Mouse (Mus musculus) large intestine, adult 2 months (tissue): Measurements from ENCODE around the gene Lst1. TPM values are rescaled to one million over a fixed set of nuclear protein-coding genes. Genes with fewer than 3 reads are reported as not detected.
"Not testable (repeated sequence)": the region's sequence is repeated elsewhere in the genome, so short reads cannot be mapped to it uniquely, and the experiment has no call there.

Source experiments
- DNase-seq: peaks from one replicate; pipeline ENCODE4 v3.0.0-alpha.2; 2012; ENCODE audit warnings: low read depth, low spot score
- WGBS: fragments of 180-500 bp; shearing (Covaris S2); methylation state at CpG from one replicate; pipeline ENCODE4 v1.1.7; 2018; 5-methylcytosine and 5-hydroxymethylcytosine counted together
- polyA plus RNA-seq: library from polyadenylated mRNA; depleted of rRNA; stranded (reverse); fragments of >200 nt; gene quantifications from 2 replicates; pipeline ENCODE4 v1.2.3, GENCODE M21; 2012; rRNA removed

Lst1 gene
- polyA plus RNA-seq = 25.5 and 32.1 TPM in 2 replicates

DNA sequence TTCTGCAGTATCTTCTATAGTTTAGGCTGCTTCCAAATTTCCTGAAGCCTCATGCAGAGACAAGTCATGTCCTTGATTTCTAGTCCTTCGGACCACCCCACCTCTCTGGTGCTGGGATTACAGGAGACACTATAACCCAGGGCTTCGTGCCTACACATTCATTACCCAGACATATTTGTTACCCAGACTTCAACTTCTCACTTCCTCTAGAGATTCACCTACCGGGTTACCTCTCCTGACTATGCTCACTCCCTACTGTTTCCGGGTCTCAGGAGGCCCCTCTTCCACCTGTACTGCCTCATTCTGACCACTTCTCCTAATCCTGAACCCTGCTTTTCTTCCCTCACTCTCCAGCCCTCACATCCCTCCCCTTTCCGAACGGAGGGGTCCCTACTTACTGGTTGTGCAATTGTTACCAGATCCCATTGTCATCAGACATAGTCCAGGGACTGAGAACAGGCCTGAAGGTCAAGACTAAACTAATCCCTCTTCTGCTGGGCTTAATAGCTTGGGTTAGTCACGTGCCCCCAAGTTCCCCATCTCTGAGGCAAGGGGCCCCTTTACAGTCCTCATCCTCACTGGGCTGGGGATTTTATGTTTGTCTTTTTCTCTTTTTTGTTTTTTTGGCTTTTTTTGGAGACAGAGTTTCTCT is at the start of gene Lst1:
TSS of gene Lst1 (minus strand) at position 481 of the 652 bp plus-strand sequence.
- no peak for DNase-seq
- 71% methylated on average over 7 of the region's 7 CpGs for WGBS

DNA sequence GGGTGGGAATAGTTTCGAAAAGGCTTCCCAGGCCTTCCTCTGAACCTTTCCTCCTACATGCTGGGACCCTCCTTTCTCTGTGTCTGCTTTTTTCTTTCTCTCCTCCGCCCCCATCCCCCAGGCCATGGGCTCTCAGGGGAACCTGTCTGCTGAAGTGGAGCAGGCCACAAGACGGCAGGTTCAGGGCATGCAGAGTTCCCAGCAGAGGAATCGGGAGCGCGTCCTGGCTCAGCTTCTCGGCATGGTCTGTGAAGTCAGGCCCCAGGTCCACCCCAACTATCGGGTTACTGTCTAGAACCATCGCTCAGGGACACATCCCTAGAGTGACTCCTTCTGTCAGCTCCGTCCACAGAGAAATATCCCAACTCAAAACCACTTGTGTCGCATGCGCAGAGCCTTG is 49.3 kb upstream of the Lst1 start:
- DNase-seq = no peak
- WGBS = 95% methylated on average over 12 of the region's 12 CpGs

DNA sequence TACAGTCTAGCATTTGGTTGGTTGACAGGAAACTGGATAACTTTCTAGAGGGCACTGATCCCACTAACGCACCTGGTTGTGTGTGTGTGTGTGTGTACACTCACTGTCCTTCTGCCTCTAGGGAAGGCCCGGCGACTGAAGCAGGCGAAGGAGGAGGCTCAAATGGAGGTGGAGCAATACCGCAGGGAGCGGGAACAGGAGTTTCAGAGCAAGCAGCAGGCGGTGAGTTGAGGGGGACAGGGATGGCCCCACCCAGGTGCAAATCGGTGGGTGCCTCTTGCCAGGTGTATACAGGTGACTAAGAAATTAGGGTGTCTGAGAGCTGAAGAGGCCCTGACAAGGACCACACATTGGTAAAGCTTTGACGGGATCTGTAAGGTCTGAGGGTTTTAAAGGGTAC is 48.8 kb upstream of the Lst1 start:
- WGBS = 86% methylated on average over 9 of the region's 9 CpGs
- DNase-seq = no peak

DNA sequence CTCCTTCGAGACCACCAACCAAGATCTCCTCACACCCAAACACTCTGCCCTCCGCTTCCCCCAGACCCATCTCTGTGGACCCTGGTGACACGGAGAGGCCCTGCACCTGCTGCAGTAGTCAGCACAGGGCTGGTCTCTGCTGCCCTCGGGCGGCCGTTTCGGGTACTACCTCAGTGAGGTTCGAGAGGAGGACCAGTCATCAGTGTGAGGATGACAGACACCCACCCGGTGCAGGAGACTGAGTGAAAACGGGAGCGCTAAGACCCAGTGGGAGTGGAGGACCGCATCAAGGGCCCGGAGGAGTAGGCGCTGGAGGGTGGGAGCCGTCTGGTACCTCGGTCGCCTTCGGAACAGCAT is 48.1 kb upstream of the Lst1 start:
- peak; percentile 76 for DNase-seq
- 2% methylated on average over 18 of the region's 18 CpGs for WGBS

DNA sequence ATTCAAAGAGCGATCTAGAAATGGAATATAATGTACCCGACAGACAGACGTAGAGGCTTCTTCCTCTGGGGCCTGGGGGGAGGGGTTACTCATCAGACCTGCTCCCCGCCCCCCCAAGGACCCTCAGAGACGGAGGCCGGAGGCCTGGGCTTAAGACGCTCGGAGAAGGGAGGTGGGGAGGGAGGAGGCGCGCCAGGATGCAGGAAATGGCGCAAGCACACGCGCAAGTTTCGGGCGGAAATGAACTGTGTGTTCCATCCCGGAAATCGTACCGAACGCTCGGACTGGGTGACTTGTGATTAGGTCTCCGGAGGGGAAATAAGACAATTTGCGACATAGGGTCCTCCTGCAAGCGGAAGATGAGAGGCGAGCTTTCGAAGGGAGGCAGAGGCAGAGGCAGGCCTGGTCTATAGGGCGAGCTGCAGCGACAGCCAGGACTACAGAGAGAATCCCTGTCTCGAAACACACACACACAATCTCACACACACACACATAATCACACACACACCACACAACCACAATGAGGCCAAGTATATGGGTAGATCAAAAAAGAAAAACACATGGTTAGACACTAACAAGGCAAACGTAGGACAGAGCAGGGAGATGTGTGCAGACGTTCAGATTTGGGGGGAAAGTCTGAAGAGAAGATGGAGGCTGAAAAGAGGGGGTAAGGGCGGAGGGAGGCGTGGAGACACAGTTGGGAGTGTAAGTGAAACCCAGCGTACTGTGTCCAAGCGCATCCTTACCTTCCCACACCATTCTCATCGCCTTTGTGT is 47.6 kb upstream of the Lst1 start, which contains the start of gene Nfkbil1:
TSS of gene Nfkbil1 (minus strand) at position 179 of the 776 bp plus-strand sequence.
- WGBS = under 1% methylated on average over 35 of the region's 35 CpGs
- peak; percentile 88 for DNase-seq

DNA sequence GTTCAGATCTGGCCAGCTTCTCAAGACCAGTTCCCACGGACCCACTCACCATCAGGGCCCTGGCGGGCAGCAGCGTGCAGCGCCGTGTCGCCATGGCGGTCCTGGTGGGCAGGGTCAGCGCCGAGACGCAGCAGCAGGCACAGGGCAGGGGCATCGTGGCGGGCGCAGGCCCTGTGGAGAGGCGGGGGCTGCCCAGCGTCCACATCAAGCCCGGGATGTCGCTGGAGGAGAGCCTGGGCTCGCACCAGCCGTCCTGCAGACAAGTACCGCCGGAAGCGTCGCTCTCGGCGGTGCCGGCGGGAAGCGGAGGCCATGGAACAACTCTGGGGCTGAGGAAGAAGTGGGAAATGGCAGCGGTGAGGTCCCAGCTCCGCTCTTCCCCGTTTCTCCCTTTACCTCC is 46.7 kb upstream of the Lst1 start:
- no peak for DNase-seq
- WGBS = 2% methylated on average over 31 of the region's 31 CpGs

DNA sequence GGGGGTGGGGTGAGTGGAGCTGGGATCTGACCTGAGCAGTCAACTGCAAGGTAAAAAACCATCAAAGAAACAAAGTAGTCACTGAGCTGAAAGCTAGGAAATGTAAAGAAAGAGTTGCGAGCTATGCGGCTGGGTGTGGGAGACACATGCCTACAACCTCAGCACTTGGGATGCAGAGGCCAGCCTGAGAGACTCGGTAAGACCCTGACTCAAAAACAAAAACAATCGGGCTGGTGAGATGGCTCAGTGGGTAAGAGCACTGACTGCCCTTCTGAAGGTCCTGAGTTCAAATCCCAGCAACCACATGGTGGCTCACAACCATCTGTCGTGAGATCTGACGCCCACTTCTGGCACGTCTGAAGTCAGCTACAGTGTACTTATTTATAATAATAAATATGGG is 45.9 kb upstream of the Lst1 start:
- WGBS = 38% methylated on average over 7 of the region's 7 CpGs
- not testable (repeated sequence) for DNase-seq

DNA sequence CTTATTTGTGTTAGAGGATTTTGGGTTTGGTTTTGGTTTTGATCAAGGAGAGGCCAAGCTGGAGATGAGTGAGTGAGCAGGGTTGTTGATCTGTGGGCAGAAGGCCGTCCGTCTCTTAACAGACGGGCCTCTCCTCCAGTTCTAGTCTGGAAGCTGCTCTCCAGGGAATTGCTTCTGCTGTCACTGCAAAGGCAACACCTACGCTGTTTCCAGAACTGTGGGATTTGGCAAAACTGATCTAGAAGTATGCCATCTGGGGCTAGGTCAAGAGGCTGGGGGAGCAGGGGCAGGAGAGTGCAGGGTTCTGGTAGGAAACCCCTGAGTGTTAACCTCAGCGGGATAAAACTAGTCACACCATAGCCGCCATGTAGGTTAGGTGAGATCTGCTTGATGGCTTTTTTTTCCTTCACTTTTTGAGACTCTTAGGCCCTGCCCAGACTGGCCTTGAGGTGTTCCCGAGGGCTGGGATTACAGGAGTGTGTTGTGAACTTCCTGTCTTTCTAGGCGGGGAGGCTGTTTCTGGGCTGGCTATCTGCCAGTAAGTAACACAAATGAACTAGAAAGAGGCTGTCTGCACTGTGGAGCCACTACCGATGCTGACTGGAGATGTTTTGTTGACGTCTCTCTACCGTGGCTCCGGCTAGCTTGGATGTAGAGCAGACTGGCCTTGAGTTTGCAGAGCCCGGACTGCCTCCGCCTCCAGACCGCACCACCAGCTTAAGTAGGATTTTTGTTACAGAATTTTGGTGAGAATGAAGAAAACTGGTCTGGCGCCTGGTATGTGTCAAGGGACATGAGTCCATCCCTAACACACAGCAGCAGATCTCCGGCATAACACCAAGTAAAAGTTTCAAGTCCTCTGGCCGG is 45.1 kb upstream of the Lst1 start, which contains the start of gene Atp6v1g2:
TSS of gene Atp6v1g2 (plus strand) at position 547 of the 867 bp plus-strand sequence.
- no peak for DNase-seq
- 15% methylated on average over 18 of the region's 18 CpGs for WGBS

DNA sequence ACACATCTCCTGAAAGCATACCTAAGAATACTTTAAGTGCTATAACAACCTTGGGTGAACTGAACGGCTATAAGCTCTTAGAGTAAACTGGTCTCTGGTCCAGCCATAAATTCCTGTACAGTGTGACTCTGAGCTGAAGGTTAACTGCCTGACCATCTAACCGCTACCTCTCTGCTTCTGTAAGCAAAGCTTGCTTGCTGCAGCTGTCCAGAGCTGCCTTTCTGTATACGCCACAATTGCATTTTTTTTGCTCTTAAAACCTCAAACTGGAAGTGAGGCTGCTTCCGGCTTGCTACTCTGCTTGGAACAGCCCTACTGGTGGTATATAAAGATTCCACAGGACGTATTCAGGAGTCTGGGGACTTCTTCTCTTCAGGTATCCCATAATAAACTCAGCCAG is 44.4 kb upstream of the Lst1 start:
- DNase-seq = no peak
- 54% methylated on average over 5 of the region's 5 CpGs for WGBS

DNA sequence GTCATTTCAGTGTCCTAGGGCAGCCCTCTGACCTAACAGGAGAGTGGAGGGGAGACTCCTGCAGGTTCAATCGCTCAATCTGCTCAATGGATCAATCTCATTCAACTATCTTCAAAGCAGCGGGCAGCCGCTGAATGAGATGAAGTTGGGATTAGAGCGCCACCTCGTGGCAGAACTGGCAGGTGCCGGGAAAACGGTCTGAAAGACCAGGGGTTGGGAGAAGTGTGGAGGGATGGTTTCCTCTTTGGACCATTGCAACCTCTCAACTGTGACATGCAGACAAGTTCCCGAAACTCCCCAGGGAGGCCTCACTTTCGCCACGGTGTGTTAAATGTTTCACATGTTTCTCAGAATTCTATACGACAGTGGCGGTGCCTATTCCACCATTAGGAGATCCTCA is 43.8 kb upstream of the Lst1 start:
- WGBS = 12% methylated on average over 12 of the region's 12 CpGs
- DNase-seq = no peak

DNA sequence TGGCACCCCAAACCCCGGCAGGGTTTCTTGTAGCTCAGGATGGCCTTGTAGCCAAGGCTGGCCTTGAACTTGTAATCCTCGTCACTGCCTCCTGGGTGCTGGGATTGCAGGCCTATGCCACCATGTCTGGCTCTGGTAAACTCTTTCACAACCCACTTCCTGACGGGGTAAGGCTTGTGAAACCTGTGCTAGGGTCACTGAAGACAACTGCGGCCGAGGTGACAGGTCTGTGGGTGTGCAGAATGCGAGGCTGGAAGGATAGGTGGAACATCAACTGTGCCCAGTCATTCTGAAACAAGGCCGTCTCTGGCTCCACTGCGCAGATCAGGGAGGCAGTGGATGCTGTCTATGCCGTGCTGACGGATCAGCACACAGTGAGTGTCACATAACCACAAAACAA is 42.8 kb upstream of the Lst1 start:
- DNase-seq = no peak
- 86% methylated on average over 10 of the region's 10 CpGs for WGBS

DNA sequence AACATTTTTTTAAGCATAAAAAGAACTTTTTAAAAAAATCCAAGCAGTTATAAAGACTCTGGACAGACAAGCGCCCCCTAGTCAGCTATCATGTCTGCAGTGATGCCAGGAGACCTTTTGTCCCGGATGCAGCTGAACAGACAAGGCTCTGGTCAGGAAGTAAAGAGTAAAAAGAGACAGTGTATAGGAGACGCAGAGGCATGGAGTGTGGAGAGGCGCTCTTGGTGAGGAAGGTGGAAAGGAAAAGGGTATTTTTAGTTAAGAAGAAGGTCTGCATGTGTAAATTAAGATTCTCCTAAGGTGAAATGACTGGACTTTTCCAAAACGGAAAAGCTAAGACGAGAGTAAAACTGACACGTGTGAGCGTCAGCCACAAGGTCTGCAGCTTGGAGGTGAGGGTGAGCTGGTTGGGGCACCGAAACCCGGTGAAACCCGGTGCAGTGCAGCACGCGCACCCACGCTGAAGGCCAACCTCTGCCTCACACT is 38.4 kb upstream of the Lst1 start:
- 81% methylated on average over 14 of the region's 14 CpGs for WGBS
- no peak for DNase-seq

DNA sequence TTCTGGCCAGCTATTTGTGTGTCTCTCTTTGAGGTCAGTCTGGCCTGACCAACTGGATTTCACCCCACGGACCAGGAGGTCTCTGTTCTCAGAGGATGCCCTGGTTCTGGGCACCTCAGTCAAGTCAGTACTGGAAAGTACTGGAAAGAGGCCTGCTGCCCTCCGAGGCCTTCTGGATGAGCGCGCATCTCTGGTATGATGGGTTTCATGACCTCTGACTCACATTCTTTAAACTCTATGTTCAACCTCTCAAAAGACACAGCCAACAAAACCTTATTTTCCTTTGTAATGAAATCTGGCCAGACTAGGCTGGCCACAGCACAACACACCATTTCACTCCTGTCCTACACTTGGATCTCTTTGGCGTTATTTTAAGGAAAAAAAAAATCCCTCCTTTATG is 37.2 kb upstream of the Lst1 start:
- DNase-seq = no peak
- 85% methylated on average over 5 of the region's 5 CpGs for WGBS

DNA sequence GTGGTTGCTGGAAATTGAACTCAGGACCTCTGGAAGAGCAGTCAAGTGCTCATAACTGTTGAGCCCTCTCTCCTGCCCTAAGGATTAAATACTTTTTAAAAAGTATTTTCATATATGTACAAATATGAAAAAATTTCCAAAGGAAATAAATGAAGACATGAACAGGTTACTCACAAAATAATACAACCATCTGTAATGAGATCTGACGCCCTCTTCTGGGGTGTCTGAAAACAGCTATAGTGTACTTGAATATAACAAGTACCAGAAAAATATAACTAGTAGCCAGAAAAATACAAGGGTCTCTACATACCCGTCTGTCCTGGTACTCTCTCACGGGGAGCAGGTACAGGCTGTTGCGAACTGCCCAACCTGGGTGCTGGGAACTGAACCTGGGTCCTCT is 36.4 kb upstream of the Lst1 start:
- DNase-seq = no peak
- 94% methylated on average over 4 of the region's 4 CpGs for WGBS

DNA sequence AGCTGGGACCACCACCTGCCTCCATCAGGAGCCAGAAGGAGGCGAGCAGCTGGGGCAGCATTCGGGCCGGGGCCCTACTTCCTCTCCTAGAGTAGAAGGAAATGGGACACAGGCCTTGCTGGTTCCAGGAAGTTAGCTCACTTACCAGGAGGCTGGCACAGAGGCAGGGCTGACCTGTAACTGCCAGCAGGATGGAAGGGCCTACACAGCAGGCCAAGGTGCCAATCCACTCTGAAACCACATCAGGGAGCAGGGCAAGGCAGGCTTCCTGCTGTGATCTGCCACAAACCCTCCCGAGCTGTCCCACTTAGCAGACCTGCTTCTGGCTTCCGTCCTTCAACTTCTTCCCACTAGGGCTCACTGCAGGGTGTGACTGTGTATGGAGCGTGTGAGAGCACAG is 34.1 kb upstream of the Lst1 start:
- 56% methylated on average over 6 of the region's 6 CpGs for WGBS
- no peak for DNase-seq

DNA sequence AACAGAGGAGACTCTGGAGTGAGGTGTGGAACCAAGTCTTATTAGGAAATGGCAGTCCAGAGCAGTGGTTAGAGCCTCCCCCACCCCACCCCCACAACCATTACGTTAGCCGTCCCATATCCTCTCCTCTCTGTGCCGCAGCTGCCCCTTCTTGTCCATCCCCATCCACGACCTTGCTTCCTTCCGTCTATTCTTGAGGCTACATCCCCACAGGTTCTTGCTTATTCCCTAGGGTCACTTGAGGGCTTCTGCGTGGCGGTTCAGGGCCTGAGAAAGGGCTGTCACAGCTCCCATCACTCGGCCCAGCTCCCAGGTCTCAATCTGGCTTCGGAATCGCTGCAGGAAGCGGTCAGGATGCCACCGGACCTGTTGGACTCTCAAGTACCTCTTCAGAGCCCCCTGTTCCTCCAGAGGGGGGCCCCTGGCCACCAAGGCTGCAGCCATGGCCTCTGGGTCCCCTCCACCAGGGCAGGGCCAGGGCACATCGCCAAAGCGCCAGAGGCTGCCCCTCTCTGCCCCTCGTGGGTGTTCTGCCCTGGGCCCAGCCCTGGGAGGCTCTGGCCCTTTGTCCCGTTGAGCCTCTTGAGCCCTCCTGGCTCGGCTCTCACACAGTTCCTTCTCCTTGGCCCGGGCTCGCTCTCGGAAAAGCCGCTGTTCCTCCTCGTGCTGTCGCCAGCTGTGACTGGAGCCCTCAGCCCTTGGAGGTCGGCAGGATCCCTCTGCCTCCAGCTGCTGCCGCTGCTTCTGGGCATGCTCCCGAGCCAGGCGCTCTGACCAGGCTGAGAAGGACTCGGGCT is 32.1 kb upstream of the Lst1 start, which contains the start of gene Gm16181:
TSS of gene Gm16181 (plus strand) at position 679 of the 797 bp plus-strand sequence.
- DNase-seq = no peak

DNA sequence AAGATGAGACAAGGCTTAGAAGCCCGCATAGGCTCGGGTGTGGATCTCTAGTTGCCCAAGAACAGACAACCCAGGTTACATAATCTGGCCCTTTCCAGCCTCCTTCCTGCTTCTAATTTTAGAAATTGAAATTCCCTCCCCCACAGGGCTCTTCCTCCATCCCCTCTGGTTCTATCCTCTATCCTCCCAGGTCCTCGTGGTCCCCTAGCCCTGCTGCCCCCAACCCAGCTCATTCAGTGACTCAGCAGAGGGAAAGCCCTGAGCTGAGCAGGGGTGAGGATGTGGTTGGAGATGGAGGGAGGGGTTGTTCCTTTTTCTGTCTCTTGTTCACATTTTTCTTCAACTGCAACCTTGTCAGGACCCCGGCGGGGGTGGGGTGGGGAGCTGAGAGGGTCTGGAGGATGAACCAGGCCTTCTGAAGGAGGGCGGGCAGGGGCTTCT is 31.4 kb upstream of the Lst1 start:
- WGBS = 65% methylated on average over 6 of the region's 6 CpGs
- no peak for DNase-seq

More for the DNA sequence above, 32.1 kb upstream of the Lst1 start, which contains the start of gene Gm16181:
- WGBS = 70% methylated on average over 28 of the region's 28 CpGs

DNA sequence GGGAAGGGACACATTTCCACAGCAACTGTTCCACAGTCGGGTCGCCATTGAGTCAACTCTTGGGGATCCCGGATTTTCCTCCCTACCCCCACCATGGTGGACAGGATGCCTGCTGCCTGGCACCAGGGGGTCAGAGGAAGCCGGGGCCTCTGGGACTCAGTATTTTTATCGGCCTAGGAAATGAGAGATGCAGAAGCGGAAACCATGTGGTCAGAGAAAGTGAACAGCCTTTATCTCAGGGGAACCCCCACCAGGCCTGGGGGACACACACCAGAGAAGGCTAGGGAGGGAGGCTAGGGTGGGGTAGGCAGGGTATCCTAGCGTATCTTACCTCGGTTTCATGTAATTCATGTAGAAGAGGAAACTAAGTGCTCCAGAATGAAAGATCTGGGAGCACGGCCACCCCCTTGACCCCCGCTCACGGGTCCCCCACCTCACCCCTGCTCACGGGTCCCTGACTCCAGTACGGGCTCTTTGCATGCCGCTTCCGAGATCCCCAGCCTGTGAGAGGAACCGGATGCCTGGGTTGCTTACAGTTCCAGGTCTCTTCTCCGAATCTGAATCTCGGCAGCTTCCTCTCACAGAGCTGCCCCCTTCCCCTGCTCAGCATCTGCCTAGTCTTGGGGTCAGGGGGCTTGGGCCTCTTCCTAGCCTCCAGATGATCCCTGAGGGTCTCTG is 30.4 kb upstream of the Lst1 start:
- no peak for DNase-seq
- 83% methylated on average over 18 of the region's 18 CpGs for WGBS

DNA sequence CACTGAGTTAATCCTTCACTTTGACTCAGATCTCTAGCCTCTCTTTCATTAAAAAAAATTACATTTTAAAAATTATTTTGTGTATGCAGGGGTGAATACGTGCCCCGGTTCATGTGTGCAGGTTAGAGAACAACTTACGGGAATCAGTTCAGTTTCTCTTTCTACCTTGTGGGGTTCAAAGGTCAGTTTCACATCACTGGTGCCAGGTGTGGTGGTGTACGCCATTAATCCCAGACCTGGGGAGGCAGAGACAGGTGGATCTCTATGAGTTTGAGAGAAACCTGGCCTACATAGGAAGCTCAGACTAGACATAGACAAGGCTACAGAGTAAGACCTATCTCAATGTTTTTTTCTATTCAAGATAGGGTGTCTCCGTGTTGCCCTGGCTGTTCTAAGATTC is 24.8 kb upstream of the Lst1 start:
- WGBS = 49% methylated on average over 5 of the region's 5 CpGs
- no peak for DNase-seq
